Mouse (Mus musculus): ENCODE measurements around the gene Prtg. TPM values are rescaled to one million over a fixed set of nuclear protein-coding genes. Genes with fewer than 3 reads are reported as not detected.

Prtg gene
- total RNA-seq, 2 experiments from 2014 or later, result 1.7 to 3.0 TPM

Other genes starting within 250 kb of the Prtg start
- gene Nedd4, start 144.5 kb upstream of the Prtg start, total RNA-seq (2021), result 100 to 1,000 TPM; 289 to 298 TPM
- gene Pygo1, start 118.8 kb downstream of the Prtg start, total RNA-seq (2021), result 10 to 100 TPM; 18.6 to 19.5 TPM
- gene Dyx1c1, start 151.9 kb downstream of the Prtg start, total RNA-seq (2021), result 1 to 10 TPM; 1.8 to 2.2 TPM
- not detected for gene Gm44503, start 152.0 kb downstream of the Prtg start, total RNA-seq (2021)
- 1 to 10 TPM; 9.1 to 9.5 TPM for gene Ccpg1os, start 178.5 kb downstream of the Prtg start, total RNA-seq (2021)
- 100 to 1,000 TPM; 115 to 120 TPM for gene Ccpg1, start 178.6 kb downstream of the Prtg start, total RNA-seq (2021)
- gene Pigb, start 233.5 kb downstream of the Prtg start, total RNA-seq (2021), result 10 to 100 TPM; 12.4 to 13.5 TPM
- gene Rab27a, start 238.0 kb downstream of the Prtg start, total RNA-seq (2021), result 1 to 10 TPM; 8.2 to 8.4 TPM